9 mouse cellular contexts compared by ENCODE assay signal in genomic region chr7:36697118-36697855, GRCm38 (mm10). TPM values are rescaled to one million over a fixed set of nuclear protein-coding genes. Genes with fewer than 3 reads are reported as not detected.
DNase-seq lines count a peak whose midpoint lies in the region; ATAC-seq lines count a peak whose summit lies in the region.
"Had no signal": no experiment of that assay in that cellular context is flagged by ENCODE, and none has a peak within 500 bp of the region (broad histone marks: within the 10 kb centered on the region; RNA-seq: fewer than 3 reads in every experiment).

No protein-coding gene starts in this region.

- H3K9me3 ChIP-seq in hindbrain, embryonic 13.5 days, result no peaks in the 10 kb centered on the region
- no peaks in the 10 kb centered on the region for H3K9me3 ChIP-seq in liver, embryonic 12.5 days (replicated peaks)

- DNase-seq in left cerebral cortex, postnatal 36 days (ENCODE audit: low spot score in 2 of 2), result peak; percentile 64 to 70
- no peak for DNase-seq in left cerebral cortex, postnatal 14 days (ENCODE audit: low spot score in 2 of 2)
- DNase-seq in cerebellum, adult 8-10 months, result peak; percentile 55
- peak; percentile 58 for DNase-seq in gastrocnemius, adult 18-20 months (ENCODE audit: low spot score)
- DNase-seq in neural tube, embryonic 10.5 days (ENCODE audit: extremely low spot score, low spot score), result peak; percentile 90

- peak overlapping the region; percentile 95 for H3K9ac ChIP-seq in hindbrain, embryonic 13.5 days
- no peak overlapping the region for H3K9ac ChIP-seq in liver, embryonic 12.5 days

- peak overlapping the region; percentile 96 for H3K27ac ChIP-seq in hindbrain, embryonic 13.5 days
- H3K27ac ChIP-seq in liver, embryonic 12.5 days, result peak overlapping the region; percentile 36; the same call in 1 of the 2 replicates

- H3K36me3 ChIP-seq in hindbrain, embryonic 13.5 days, result no peaks in the 10 kb centered on the region
- no peaks in the 10 kb centered on the region for H3K36me3 ChIP-seq in liver, embryonic 12.5 days

- under 1% methylated on average over 29 of the region's 62 CpGs for WGBS in hindbrain, embryonic 13.5 days
- under 1% methylated on average over 23 of the region's 62 CpGs for WGBS in liver, embryonic 12.5 days (ENCODE audit: insufficient replicate concordance)

- H3K4me1 ChIP-seq in hindbrain, embryonic 13.5 days (replicated peaks), result peaks cover 69% of the 10 kb centered on the region
- H3K4me1 ChIP-seq in liver, embryonic 12.5 days, result peaks cover 12% of the 10 kb centered on the region; the same call in 1 of the 2 replicates

- peak overlapping the region; percentile 90 for H3K4me3 ChIP-seq in hindbrain, embryonic 13.5 days
- peak overlapping the region; percentile 61 for H3K4me3 ChIP-seq in liver, embryonic 12.5 days

- intact Hi-C loops in left cerebral cortex, postnatal 36 days (cut with DNase I), result loop anchor here (5.0 to 10.0 kb wide), 5 partner anchors 365 to 792 kb away; no protein-coding TSS in a partner anchor
- intact Hi-C loops in left cerebral cortex, postnatal 14 days (cut with DNase I), result loop anchor here (5.0 to 10.0 kb wide), 4 partner anchors 362 to 795 kb away; no protein-coding TSS in a partner anchor

- H3K4me2 ChIP-seq in hindbrain, embryonic 13.5 days, result peak overlapping the region; percentile 92
- peak overlapping the region; percentile 74 for H3K4me2 ChIP-seq in liver, embryonic 12.5 days

- peaks cover 29% of the 10 kb centered on the region for H3K27me3 ChIP-seq in hindbrain, embryonic 13.5 days
- H3K27me3 ChIP-seq in liver, embryonic 12.5 days (replicated peaks), result peaks cover 95% of the 10 kb centered on the region

- ATAC-seq in hindbrain, embryonic 13.5 days (ENCODE audit: low FRiP score), result peak; percentile 74
- peak; percentile 62 for ATAC-seq in liver, embryonic 12.5 days
- no peak for ATAC-seq in erythroid progenitor cell, adult 5-6 weeks (replicated peaks; ENCODE audit: low FRiP score, poor library complexity, severe bottlenecking)

RNA-seq across cellular contexts. Expression of gene Tshz3, which starts 0.6 kb away (rescaled TPM):
- 10 to 100 TPM; 43.0 to 54.7 TPM for total RNA-seq in left cerebral cortex, postnatal 36 days (2021)
- total RNA-seq in left cerebral cortex, postnatal 14 days (2021), result 10 to 100 TPM; 47.1 to 49.6 TPM
- 1 to 10 TPM; 2.0 to 2.2 TPM for total RNA-seq in gastrocnemius, adult 18-20 months (2021)
- 37.1 and 39.9 TPM in 2 replicates for polyA plus RNA-seq in hindbrain, embryonic 13.5 days (2015; fragmentation: Nextera tagmentation; extraction: Ambion mirVana)
- 1.2 and 1.5 TPM in 2 replicates for polyA plus RNA-seq in liver, embryonic 12.5 days (2016; fragmentation: Nextera tagmentation; extraction: Ambion mirVana)
- 0.42 TPM in 1 of 2 replicates, not detected in the other for total RNA-seq in erythroid progenitor cell, adult 5-6 weeks (2015; ENCODE audit: low replicate concordance)
- total RNA-seq in erythroid progenitor cell, adult 5-6 weeks (2017; ENCODE audit: low replicate concordance), result not detected in 2 replicates
- total RNA-seq: MEL had no signal

Comparison
In these comparisons a context has a peak if more than half of its experiments do, and no peak if none do; other contexts are left out.
1. DNase-seq: peak in left cerebral cortex, postnatal 36 days (2 of 2), cerebellum, adult 8-10 months (single experiment), gastrocnemius, adult 18-20 months (single experiment) and neural tube, embryonic 10.5 days (single experiment); none in left cerebral cortex, postnatal 14 days (0 of 2).
2. RNA of gene Tshz3, which starts 0.6 kb away (total RNA-seq): 43.0 to 54.7 TPM in left cerebral cortex, postnatal 36 days and 47.1 to 49.6 TPM in left cerebral cortex, postnatal 14 days; 2.0 to 2.2 TPM in gastrocnemius, adult 18-20 months and 0.42 TPM in erythroid progenitor cell, adult 5-6 weeks; every median in the first group is over 10 times any median in the second.